Mouse (Mus musculus): Measurements from ENCODE around the gene Kirrel2.
A peak's percentile ranks its signal among the peaks of the same experiment; 100 is the strongest.
"Not testable (repeated sequence)": the region's sequence is repeated elsewhere in the genome, so short reads cannot be mapped to it uniquely, and the experiment has no call there.

Kirrel2 gene

GRCm38 (mm10) chr7:30457629-30458330 lies at the start of gene Kirrel2, which contains the start of gene Nphs1:
Gene Kirrel2, minus strand, starts transcription at chr7:30457690.
Gene Nphs1, plus strand, starts transcription at chr7:30458315.
- DNase-seq (ENCODE audit: extremely low read depth, insufficient read length, low spot score), result no peak

DNA sequence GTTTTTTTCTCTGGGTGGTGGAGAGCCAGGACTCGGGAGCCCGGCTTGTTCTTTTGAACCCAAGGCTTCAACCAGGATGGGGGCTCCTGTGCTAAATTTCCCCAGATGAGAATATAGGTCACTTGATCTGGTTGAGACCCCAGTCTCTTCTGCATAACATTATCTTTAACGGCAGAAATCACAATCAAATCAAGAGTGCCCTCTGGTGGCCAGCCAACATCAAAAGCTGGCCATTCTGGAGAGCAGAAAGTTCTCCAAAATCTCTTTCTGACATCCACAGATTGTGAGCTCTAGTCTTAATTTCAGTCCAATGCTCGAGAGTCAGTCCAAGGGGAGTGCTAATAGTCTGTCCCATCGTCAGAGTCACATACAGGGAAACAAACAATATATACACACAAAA lies 43.7 kb upstream of the Kirrel2 start:
- not testable (repeated sequence) for DNase-seq (ENCODE audit: extremely low read depth, insufficient read length, low spot score)

- DNase-seq (ENCODE audit: extremely low read depth, insufficient read length, low spot score), result not testable (repeated sequence)
These were observed 38.1 kb upstream of the Kirrel2 start for GRCm38 (mm10) chr7:30495506-30496042.

DNA sequence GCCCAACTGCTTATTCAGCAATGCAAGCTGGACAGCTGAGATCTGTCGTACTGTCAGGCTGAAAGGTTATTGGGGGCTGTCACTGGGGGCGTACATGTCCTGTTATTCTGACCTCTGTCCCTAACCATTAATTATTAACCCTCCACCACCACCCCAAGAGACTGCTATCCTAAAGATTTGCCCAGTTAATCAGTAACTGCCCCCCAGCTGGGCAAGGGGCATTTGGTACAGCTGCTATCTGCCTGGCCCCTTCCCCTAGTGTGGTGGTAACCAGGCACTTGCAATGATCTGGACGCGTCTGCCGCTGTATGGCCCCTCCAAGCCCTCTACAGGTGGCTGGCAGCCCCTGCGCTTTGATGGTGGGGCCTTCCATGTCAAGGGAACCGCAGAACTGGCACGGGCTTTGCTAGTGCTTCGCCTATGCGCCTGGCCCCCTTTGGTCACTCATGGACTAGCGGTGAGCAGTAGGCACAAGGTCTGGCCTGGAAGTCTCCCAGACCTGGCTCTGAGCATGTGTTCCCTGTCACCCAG lies 36.0 kb upstream of the Kirrel2 start, which contains the start of gene Prodh2:
Gene Prodh2, plus strand, starts transcription at position 222 of the 531 bp plus-strand sequence.
- no peak for DNase-seq (ENCODE audit: extremely low read depth, insufficient read length, low spot score)

DNA sequence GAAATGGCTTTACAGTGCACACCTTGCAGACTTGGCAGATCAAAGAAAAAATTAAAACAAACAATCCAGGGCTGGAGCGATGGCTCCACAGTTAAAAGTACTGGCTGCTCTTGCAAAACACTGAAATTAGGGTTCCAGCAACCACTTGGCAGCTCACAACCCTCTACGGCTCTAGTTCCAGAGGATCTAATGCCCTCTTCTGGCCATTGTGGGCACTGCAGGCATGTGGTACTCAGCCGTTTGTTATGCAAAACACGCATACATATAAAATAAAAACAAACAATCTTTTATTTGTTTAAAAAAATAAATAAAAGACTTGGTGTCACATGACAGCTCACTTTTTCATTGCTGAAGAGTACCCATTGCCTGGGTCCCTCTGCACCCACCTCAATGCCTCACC lies 35.3 kb upstream of the Kirrel2 start:
- DNase-seq (ENCODE audit: extremely low read depth, insufficient read length, low spot score), result peak; percentile 22

- no peak for DNase-seq (ENCODE audit: extremely low read depth, insufficient read length, low spot score)
These were observed 33.4 kb upstream of the Kirrel2 start for GRCm38 (mm10) chr7:30490957-30491307.

GRCm38 (mm10) chr7:30490251-30490956 lies 32.9 kb upstream of the Kirrel2 start:
- no peak for DNase-seq (ENCODE audit: extremely low read depth, insufficient read length, low spot score)

GRCm38 (mm10) chr7:30484250-30484649 lies 26.8 kb upstream of the Kirrel2 start:
- no peak for DNase-seq (ENCODE audit: extremely low read depth, insufficient read length, low spot score)

DNA sequence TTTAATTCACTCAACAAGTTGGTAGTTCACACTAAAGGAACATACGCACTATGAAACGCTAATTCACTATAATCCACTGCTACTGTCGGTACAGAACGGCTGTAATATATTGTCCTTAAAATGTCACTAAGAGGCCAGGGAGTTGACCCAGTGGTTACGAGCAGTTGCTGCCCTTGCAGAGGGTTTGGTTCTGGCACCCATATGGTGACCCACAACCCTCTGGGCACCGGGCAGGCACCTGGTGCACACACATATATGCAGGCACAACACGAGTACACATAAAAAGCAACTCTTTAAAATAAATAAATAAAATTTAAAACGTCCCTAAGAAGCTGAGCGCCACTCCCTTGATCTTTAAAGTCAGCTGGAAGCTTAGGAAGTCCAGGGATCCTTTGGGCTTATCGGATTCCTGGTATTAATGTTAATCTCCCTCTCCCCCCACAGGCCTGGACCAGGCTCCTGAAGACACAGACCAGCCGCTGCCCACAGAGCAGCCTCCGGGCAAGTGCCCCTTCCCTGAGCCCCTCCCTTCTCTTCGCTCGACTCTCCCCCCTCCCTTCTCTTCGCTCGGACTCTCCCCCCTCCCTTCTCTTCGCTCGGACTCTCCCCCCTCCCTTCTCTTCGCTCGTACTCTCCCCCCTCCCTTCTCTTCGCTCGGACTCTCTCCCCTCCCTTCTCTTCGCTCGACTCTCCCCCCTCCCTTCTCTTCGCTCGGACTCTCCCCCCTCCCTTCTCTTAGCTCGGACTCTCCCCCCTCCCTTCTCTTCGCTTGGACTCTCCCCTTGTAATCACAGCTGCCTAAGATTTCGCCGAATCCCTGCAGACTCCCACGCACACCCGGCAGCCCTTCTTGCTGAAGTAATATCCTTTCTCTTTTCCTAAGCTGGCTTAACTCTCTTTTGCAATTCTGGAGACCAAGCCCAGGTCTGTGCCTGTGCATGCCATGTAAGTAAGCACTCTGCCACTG lies 20.2 kb upstream of the Kirrel2 start:
- no peak for DNase-seq (ENCODE audit: extremely low read depth, insufficient read length, low spot score)

- not testable (repeated sequence) for DNase-seq (ENCODE audit: extremely low read depth, insufficient read length, low spot score)
These were observed 18.6 kb upstream of the Kirrel2 start for GRCm38 (mm10) chr7:30476136-30476535.

DNA sequence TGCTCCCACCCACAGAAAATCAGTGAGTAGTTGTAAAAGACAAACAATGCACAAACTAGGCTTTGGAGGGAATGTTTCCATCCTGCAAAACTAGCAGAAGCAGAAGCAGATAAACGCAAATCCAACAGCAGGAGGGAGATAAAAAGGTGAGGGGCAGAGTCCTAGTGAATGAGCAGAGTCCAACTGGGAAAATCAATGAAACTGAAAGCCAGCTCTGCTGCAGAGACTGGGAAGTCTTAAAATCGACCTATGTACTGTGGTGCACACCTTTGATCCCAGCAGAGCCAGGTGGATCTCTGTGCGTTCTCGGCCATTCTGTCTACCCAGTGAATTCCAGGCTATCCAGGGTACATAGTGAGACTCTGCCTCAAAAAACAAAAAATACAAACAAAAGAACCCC lies 17.5 kb upstream of the Kirrel2 start:
- no peak for DNase-seq (ENCODE audit: extremely low read depth, insufficient read length, low spot score)

DNA sequence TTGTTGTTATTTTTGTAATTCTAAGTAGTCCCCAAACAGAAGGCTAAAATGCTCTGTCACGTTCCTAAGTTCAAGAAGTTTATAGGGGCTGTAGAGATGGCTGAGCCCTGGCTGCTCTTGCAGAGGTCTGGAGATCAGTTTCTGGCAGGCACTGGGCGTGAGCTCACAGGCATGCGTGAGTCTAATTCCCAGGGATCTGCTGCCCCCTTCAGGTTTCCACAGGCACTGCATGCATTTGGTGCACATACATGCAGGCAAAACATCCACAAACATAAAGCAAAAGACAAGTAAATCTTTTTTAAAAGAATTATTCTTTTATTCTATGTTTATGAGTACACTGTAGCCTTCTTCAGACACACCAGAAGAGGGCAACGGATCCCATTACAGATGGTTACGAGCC lies 14.9 kb upstream of the Kirrel2 start:
- DNase-seq (ENCODE audit: extremely low read depth, insufficient read length, low spot score), result no peak

GRCm38 (mm10) chr7:30464816-30465300 lies 7.4 kb upstream of the Kirrel2 start:
- no peak for DNase-seq (ENCODE audit: extremely low read depth, insufficient read length, low spot score)

GRCm38 (mm10) chr7:30463996-30464395 lies 6.5 kb upstream of the Kirrel2 start:
- DNase-seq (ENCODE audit: extremely low read depth, insufficient read length, low spot score), result no peak

DNA sequence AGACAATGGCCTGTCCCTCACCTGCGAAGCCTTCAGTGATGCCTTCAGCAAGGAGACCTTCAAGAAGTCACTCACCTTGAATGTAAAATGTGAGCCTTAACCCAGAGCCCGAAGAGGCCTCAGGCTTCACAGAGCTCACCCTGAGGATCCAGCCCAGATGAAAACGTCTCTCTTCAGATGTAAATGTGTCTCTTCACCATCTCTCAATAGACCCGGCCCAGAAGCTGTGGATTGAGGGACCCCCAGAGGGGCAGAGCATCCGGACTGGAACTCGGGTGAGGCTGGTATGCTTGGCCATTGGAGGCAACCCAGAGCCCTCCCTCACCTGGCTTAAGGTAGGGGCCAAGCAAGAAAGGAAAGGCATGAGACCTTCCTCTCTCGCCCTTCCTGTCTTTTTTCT lies 6.1 kb upstream of the Kirrel2 start:
- no peak for DNase-seq (ENCODE audit: extremely low read depth, insufficient read length, low spot score)

GRCm38 (mm10) chr7:30459484-30459883 lies 2.0 kb upstream of the Kirrel2 start:
- DNase-seq (ENCODE audit: extremely low read depth, insufficient read length, low spot score), result no peak

DNA sequence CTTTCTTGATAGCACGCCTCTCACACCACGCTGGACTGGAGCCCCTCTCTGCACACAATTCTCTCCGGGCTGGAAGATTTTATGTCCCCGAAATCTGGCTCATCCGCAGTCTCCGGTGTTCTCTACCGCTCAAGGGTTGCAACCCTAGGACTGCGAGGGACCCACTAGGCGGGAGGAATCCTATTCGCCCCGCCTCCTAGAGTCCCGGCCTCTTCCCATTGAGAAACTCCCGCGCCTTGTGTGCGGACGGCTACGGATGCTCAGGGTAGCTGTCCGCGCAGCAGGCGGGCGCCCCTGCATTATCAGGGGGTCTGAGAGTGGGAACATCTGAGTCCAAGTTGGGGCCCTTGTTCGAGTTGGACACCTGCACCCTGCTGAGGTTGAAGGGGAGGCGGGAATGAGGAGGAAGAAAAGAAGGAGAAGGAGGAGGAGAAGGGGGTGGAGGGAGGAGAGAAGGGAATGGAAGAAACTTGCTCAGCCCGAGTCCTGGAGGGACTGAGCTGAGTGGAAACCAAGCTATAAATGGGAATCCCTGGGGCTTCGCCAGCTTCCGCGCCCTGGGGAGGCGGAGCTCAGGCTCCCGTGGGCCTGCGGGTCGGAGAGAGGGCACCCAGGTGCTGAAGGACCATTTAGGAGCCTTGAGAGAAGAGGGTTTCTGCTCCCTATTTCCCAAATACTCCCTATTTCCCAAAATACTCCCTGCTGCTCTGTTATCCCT lies 420 bp downstream of the Kirrel2 start:
- DNase-seq (ENCODE audit: extremely low read depth, insufficient read length, low spot score), result no peak

DNA sequence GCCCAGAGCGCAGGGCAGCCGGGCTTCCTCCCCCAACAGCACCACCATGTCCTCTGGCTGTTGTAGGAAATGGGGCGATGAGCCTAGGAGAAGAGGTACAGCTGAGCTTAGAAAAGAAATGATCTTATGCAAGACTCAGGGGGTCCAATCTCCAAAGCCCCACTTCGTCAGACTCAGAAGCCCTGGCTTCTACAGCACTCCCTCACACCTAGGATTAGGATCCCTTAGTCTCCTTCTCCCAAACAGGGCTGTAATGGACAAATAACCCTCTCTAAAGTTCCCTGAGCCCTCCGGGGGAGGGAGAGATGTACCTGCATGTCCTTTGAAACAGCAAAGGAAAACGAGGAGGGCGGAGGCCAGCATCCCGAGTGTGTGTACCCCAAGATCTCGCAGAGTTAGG lies 1.0 kb downstream of the Kirrel2 start:
- no peak for DNase-seq (ENCODE audit: extremely low read depth, insufficient read length, low spot score)

DNA sequence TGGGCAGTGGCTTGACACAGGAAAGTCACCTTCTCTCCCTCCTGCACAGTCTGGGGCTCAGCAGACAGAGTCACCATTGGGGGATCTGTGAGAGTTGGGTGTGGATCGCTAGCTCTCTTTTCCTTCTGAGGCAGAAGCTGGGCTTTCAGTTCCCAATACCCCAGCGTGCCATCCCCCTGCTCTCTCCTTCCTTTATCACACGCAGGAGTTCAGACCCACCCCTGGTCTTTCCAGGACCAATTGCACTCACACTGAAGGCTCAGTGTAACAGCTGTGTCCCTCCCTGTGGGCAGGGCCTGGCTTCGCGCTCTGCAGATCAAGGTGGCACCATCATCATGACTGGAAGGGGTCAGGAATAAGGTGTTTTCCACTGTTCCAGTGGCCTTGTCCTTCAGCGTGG lies 3.2 kb downstream of the Kirrel2 start:
- DNase-seq (ENCODE audit: extremely low read depth, insufficient read length, low spot score), result no peak

DNA sequence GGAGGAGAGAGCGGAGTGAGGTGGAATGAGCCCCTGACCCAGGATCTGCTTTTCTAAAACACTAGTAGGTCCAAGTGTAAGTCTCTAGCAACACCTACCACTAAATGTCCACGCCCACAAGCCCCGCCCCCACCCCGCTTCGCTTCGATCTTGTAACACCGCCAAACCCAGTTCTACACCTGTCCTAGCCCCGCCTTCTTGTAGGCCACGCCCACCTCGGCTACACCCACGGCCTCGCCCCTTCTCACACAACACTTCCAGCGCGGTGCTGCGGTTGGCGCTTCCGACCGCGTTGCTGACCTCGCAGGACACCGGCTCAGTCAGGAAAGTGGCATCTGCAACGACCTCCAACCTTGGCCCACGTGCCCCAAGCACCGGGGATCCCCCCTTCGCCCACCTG lies 3.7 kb downstream of the Kirrel2 start:
- no peak for DNase-seq (ENCODE audit: extremely low read depth, insufficient read length, low spot score)

Data from 3134 (cell line).